Mouse (Mus musculus) hindbrain, embryonic 10.5 days (tissue): ENCODE results near the gene Mast1. TPM values are rescaled to one million over a fixed set of nuclear protein-coding genes. Genes with fewer than 3 reads are reported as not detected.

Experiments
- DNase-seq: peaks from one replicate; pipeline ENCODE4 v3.0.0-alpha.2; 2017; ENCODE audit warnings: low spot score
- H3K27ac ChIP-seq: fragments of 300-500 bp; sonication (generic); 2 replicates; pipeline ENCODE4 v1.5.1; 2016; ENCODE audit warnings: mild to moderate bottlenecking, moderate library complexity
- H3K27me3 ChIP-seq: fragments of 300-500 bp; sonication (generic); 2 replicates; pipeline ENCODE4 v1.6.1; 2016; ENCODE audit warnings: mild to moderate bottlenecking; ENCODE audit not compliant: poor library complexity, insufficient read depth, severe bottlenecking
- H3K36me3 ChIP-seq: fragments of 300-500 bp; sonication (generic); 2 replicates; pipeline ENCODE4 v1.6.1; 2016; ENCODE audit warnings: mild to moderate bottlenecking, moderate library complexity
- H3K4me1 ChIP-seq: fragments of 300-500 bp; sonication (generic); replicated peaks from 2 replicates; pipeline ENCODE4 v1.6.1; 2016; ENCODE audit warnings: mild to moderate bottlenecking
- H3K4me3 ChIP-seq: fragments of 300-500 bp; sonication (generic); 2 replicates; pipeline ENCODE4 v1.5.1; 2016; ENCODE audit warnings: mild to moderate bottlenecking, moderate library complexity
- H3K9me3 ChIP-seq: fragments of 300-500 bp; sonication (generic); 2 replicates; pipeline ENCODE4 v1.6.1; 2016; ENCODE audit warnings: mild to moderate bottlenecking, moderate library complexity
- WGBS: fragments of 180-500 bp; shearing (Covaris S2); methylation state at CpG from one replicate; pipeline ENCODE4 v1.1.7; 2016; 5-methylcytosine and 5-hydroxymethylcytosine counted together
- polyA plus RNA-seq: library from polyadenylated mRNA; unstranded; fragments of >200 nt; fragmentation: Nextera tagmentation; extraction: Ambion mirVana; gene quantifications from 2 replicates; pipeline ENCODE4 v1.2.1, GENCODE M21; 2016

The Mast1 gene
- polyA plus RNA-seq, 1 experiment from 2014 or later = 12.7 TPM

DNA sequence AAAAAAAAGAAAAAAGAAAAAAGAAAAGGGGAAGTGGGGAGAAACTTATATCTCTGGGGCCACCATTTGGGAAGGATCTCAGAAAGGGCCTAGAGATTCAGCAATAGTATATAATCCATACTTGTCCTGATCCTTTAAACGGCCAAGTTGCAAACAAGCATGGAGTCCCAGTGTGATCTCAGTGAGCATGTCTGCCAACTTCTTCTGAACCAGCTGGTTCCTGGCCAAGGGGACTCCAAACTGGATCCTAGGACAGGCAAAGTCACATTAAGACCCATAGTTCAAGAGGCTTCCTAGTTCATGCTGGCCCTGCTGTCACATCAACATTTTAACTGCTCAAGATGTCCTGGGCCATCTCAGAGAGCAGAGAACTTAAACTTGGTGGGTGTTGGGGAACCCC lies 48.0 kb downstream of the Mast1 start:
- peaks cover 68% of the 10 kb centered on the region for H3K36me3 ChIP-seq
- H3K4me3 ChIP-seq = no peak overlapping the region
- H3K4me1 ChIP-seq = peaks cover 21% of the 10 kb centered on the region
- no peaks in the 10 kb centered on the region for H3K9me3 ChIP-seq
- DNase-seq = no peak
- H3K27ac ChIP-seq = no peak overlapping the region
- 96% methylated on average over 1 of the region's 1 CpGs for WGBS
- no peaks in the 10 kb centered on the region for H3K27me3 ChIP-seq

DNA sequence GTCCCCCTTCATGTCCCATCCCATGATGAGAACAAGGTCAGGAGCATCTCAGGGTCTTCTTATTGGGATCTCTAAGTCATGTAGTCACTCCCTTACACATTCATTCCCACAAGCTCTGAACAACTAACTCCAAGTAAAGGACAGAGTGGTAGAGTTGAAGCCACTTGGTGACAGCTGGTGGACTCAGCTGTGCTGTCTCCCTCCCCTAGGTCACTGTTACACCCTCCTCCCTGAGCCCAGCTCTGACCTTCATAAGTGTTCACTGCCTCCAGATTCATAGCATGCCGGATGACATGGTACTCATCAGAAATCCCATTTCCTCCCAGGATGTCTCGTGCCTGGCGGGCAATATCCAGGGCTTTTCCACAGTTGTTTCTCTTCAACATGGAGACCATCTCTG lies 48.9 kb downstream of the Mast1 start:
- H3K9me3 ChIP-seq = no peaks in the 10 kb centered on the region
- peaks cover 13% of the 10 kb centered on the region for H3K4me1 ChIP-seq
- no peaks in the 10 kb centered on the region for H3K27me3 ChIP-seq
- 92% methylated on average over 3 of the region's 3 CpGs for WGBS
- no peak for DNase-seq
- H3K4me3 ChIP-seq = no peak overlapping the region
- H3K36me3 ChIP-seq = peaks cover 68% of the 10 kb centered on the region
- no peak overlapping the region for H3K27ac ChIP-seq

DNA sequence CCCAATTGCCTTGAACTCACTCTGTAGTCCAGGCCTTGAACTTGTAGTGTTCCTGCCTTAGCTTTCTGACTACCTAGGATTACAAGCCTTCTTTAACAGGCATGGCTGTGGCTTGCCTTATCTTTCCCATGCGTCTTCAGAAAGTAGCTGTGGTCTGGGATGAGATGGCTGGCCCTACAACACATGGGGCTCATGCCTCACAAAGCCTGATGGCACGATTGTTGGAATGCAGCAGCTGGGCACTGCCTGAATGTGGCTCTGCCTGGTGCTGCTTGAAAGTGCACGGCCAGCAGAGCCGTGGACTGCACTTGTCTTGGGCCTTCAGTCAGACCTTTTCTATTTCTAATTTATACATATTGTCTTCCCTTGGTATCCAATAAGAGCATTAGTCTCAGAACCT lies 52.4 kb downstream of the Mast1 start:
- 87% methylated on average over 4 of the region's 4 CpGs for WGBS
- Histone ChIP-seq H3K4me1 (no peaks in the 10 kb centered on the region), H3K27ac (no peak overlapping the region), H3K36me3 (peaks cover 48% of the 10 kb centered on the region), H3K27me3 (no peaks in the 10 kb centered on the region), H3K9me3 (no peaks in the 10 kb centered on the region), H3K4me3 (no peak overlapping the region)
- DNase-seq = no peak

DNA sequence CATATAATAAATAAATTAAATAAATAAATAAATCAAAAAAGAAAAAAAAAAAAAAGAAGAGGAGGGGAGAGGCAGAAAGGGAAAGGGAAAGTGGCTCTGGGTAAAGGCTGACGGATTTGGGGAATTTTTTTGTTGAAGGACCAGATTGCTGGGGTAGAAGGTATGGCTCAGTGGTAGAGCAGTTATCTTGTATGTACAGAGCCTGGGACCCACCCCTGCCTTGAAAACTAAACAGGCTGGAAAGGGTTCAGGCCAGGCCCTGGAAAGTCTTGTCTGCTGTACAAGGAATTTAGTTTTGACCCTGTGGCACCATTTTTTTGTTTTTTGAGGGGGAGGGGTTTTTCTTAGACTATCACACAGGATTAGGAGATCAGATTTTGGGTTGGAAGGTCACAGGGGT lies 58.2 kb downstream of the Mast1 start:
- DNase-seq = no peak
- 89% methylated on average over 1 of the region's 1 CpGs for WGBS
- H3K4me1 ChIP-seq = no peaks in the 10 kb centered on the region
- H3K27ac ChIP-seq = no peak overlapping the region
- no peaks in the 10 kb centered on the region for H3K9me3 ChIP-seq
- 0 out of 2 replicates have a peak, but pooled peaks cover under 1% of the 10 kb centered on the region for H3K27me3 ChIP-seq
- no peak overlapping the region for H3K4me3 ChIP-seq
- H3K36me3 ChIP-seq = no peaks in the 10 kb centered on the region

DNA sequence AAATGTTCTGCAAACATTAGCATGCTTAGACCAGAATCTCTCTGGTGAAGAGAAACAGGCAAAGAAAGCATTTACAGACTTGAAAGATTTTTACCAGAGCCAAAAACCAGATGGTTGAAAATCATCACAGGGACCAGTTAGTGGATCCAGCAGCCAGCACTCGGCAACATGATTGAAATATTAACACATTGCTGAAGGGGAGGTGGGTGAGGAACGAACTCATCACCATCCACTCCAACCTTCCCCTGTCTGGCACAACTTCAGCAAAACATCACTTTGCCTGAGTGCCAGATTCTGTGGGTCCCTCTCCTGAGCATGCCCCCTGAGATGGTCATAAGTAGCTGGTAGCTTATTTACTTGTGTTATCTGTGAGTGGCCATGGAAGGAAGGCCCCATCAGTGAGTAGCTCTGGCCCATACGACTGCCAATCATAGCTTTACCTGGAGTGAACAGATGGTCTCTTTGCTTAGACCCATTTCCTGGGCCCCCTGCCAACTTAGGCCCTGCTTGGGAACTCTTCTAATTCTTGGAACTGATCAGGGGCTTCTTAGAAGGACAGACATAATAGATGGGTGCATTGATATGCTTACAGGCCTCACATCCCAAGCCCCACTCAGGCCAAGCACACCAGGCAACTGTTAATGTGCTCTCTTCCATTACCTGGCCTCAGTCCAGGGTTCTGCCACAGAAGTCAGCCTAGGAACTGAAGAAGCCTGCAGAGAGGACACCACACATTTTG lies 59.7 kb downstream of the Mast1 start:
- WGBS = 90% methylated on average over 3 of the region's 3 CpGs
- no peaks in the 10 kb centered on the region for H3K36me3 ChIP-seq
- DNase-seq = no peak

DNA sequence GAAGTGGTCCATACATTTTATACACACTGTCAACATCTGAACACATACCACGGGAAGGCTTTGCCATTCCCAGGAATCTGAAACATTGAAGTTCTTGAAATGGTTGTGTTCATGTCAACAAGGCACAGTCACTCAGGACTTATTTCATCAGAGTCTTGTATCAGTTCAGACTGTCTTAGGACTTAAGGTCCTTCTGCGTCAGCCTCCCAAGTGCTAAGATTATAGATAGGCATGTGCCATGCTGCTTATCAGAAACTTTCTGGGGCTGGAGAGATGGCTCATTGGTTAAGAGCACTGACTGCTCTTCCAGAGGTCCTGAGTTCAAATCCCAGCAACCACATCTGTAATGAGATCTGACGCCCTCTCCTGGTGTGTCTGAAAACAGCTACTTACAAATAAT lies 62.8 kb downstream of the Mast1 start:
- no peaks in the 10 kb centered on the region for H3K9me3 ChIP-seq
- H3K36me3 ChIP-seq = peaks cover 5% of the 10 kb centered on the region
- WGBS = 91% methylated on average over 3 of the region's 3 CpGs
- peaks cover 23% of the 10 kb centered on the region for H3K27me3 ChIP-seq
- peaks cover 15% of the 10 kb centered on the region for H3K4me1 ChIP-seq
- no peak overlapping the region for H3K4me3 ChIP-seq
- DNase-seq = no peak
- H3K27ac ChIP-seq = no peak overlapping the region

More for the DNA sequence above, 59.7 kb downstream of the Mast1 start:
- Histone ChIP-seq H3K9me3 (no peaks in the 10 kb centered on the region), H3K4me3 (no peak overlapping the region), H3K27ac (no peak overlapping the region), H3K4me1 (peaks cover 6% of the 10 kb centered on the region), H3K27me3 (peaks cover 15% of the 10 kb centered on the region)

DNA sequence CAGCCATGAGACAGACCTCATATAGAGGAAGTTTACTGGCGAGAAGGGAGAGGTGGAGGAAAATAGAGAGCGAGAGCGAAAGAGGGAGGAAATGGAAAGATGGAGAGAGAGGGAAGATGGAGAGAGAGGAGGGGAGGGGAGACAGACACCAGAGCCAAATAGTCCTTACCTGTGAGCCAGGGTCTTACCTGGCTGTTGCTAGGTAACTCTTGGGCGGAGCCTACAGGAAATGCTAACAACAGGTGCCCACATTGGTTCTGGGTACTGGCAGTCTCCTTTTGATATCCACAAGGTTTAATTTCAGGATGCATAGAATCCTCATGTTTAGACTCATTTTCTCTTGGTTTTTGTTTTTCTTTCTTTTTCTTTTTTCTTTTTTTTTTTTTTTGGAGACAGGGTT lies 64.1 kb downstream of the Mast1 start:
- H3K27ac ChIP-seq = peak overlapping the region; percentile 81; the same call in 1 of the 2 replicates
- 68% methylated on average over 4 of the region's 4 CpGs for WGBS

DNA sequence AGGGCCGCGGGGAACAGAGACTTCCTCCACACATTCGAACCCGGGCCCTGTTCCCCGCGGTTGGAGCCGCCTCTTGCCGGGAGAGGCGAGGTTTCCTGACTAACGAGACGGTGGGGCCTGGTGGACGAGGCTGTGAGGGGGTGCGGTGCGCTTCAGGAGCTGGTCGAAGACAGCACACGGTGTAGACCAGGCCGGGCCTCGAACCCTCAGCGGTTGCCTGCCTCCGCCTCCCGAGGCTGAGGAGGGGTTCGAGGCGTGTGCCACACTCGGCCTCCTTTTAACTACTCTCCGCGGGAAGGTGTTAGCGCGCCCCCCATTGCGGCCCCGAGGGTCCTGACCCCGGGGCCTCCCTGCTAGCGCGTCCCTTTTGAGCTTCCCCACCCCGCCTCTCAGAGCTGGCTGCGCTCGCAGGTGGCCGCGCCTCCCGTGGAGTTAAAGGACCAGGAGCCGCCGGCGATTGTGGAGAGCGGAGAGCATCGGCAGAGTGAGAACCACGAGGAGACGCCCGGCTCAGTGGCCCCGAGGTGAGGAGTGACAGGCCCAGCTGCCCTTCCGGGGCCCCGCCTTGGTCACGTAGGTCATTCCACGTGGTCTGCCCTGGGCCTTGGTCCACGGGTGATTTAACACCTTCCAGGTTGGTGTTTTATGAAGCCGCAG lies 64.7 kb downstream of the Mast1 start:
- peaks cover 23% of the 10 kb centered on the region for H3K27me3 ChIP-seq
- DNase-seq = peak; percentile 35

More for the DNA sequence above, 64.1 kb downstream of the Mast1 start:
- H3K4me3 ChIP-seq = peak overlapping the region; percentile 55
- peaks cover 23% of the 10 kb centered on the region for H3K27me3 ChIP-seq
- H3K36me3 ChIP-seq = peaks cover 18% of the 10 kb centered on the region
- no peak for DNase-seq
- H3K4me1 ChIP-seq = peaks cover 15% of the 10 kb centered on the region
- H3K9me3 ChIP-seq = no peaks in the 10 kb centered on the region

DNA sequence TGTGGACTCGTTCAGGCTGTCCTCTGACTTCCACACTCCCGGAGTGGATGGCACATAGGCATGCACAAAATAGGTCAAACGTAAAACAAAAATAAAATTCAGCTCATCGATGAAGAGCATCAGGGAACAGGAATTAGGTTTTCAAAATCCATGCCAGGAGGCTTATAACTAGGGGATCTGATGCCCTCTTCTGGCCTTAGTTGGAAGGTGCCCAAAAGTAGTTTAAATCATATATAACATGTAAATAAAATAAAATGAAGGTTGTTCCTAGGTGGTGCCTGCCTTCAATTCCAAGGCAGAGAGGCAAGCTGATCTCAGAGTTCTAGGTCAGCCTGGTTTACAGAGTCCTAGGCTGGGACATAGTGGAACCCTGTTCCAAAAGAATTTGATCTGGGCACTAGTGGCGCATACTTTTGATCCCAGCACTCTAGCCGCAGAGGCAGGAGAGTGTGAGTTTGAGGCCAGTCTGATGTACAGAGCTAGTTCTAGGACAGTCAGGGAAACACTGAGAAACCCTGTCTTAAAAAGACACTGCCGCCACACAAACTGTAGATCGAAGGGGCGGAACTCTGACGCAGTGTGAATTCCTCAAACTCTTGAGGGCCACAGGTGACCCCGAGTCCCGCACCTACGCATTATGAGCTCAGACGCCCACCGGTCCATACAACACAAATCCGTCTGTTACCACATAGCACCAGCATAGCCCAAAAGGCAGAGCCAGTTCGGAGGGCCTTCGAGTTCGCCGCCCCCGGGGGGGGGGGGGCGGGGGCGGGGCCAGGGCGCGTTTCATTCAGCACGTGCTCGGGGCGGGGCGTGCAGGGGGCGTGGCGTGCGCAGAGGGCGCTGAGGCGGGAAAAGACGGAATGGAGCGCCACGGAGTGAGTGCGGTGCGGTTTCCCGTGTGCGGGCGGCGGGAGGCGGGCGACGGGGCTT lies 65.5 kb downstream of the Mast1 start, which contains the start of gene Syce2:
Syce2 (plus strand) TSS at position 736 of the 933 bp plus-strand sequence.
- DNase-seq = peak; percentile 72
- peaks cover 23% of the 10 kb centered on the region for H3K27me3 ChIP-seq
- H3K4me1 ChIP-seq = peaks cover 15% of the 10 kb centered on the region
- H3K27ac ChIP-seq = peak within 1 kb of the TSS; percentile 81
- WGBS = 15% methylated on average over 46 of the region's 46 CpGs
- H3K9me3 ChIP-seq = no peaks in the 10 kb centered on the region
- H3K4me3 ChIP-seq = peak within 1 kb of the TSS; percentile 55
- H3K36me3 ChIP-seq = peaks cover 32% of the 10 kb centered on the region

More for the DNA sequence above, 64.7 kb downstream of the Mast1 start:
- Histone ChIP-seq H3K9me3 (no peaks in the 10 kb centered on the region), H3K4me1 (peaks cover 15% of the 10 kb centered on the region), H3K27ac (peak overlapping the region; percentile 81), H3K4me3 (peak overlapping the region; percentile 55), H3K36me3 (peaks cover 24% of the 10 kb centered on the region)
- 2% methylated on average over 54 of the region's 54 CpGs for WGBS

Other genes starting within 250 kb of the Mast1 start
- gene Nacc1, start 249.5 kb downstream of the Mast1 start, polyA plus RNA-seq = 25.2 and 28.9 TPM in 2 replicates
- gene Lyl1, start 235.9 kb downstream of the Mast1 start, polyA plus RNA-seq = 5.6 and 6.5 TPM in 2 replicates
- gene G430095P16Rik, start 214.4 kb downstream of the Mast1 start, polyA plus RNA-seq = 0.54 and 1.9 TPM in 2 replicates
- 0.07 and 0.29 TPM in 2 replicates for gene Nfix, start 137.0 kb downstream of the Mast1 start, polyA plus RNA-seq
- 3.8 and 5.5 TPM in 2 replicates for gene Dand5, start 114.5 kb downstream of the Mast1 start, polyA plus RNA-seq
- 43.7 and 45.8 TPM in 2 replicates for gene Gadd45gip1, start 105.8 kb downstream of the Mast1 start, polyA plus RNA-seq
- 115 TPM in 2 replicates for gene Rad23a, start 96.7 kb downstream of the Mast1 start, polyA plus RNA-seq
- gene Calr, start 90.4 kb downstream of the Mast1 start, polyA plus RNA-seq = 783 and 812 TPM in 2 replicates
- gene Farsa, start 80.4 kb downstream of the Mast1 start, polyA plus RNA-seq = 129 and 134 TPM in 2 replicates
- 61.5 and 67.1 TPM in 2 replicates for gene Syce2, start 65.2 kb downstream of the Mast1 start, polyA plus RNA-seq
- gene Gcdh, start 43.4 kb downstream of the Mast1 start, polyA plus RNA-seq = 35.5 and 43.4 TPM in 2 replicates
- gene Klf1, start 35.4 kb downstream of the Mast1 start, polyA plus RNA-seq = 18.2 and 21.5 TPM in 2 replicates
- gene Dnase2a, start 28.8 kb downstream of the Mast1 start, polyA plus RNA-seq = 5.8 and 6.6 TPM in 2 replicates
- gene Rtbdn, start 9.6 kb upstream of the Mast1 start, polyA plus RNA-seq = 0.55 and 0.88 TPM in 2 replicates
- not detected in 2 replicates for gene Gm49661, start 32.1 kb upstream of the Mast1 start, polyA plus RNA-seq
- 1,241 and 1,456 TPM in 2 replicates for gene Prdx2, start 32.2 kb upstream of the Mast1 start, polyA plus RNA-seq
- 137 and 146 TPM in 2 replicates for gene Rnaseh2a, start 32.4 kb upstream of the Mast1 start, polyA plus RNA-seq
- 6.5 and 8.7 TPM in 2 replicates for gene Junb, start 41.4 kb upstream of the Mast1 start, polyA plus RNA-seq
- 14.5 and 16.8 TPM in 2 replicates for gene Hook2, start 53.2 kb upstream of the Mast1 start, polyA plus RNA-seq
- gene Best2, start 77.2 kb upstream of the Mast1 start, polyA plus RNA-seq = not detected in 2 replicates
- gene Asna1, start 87.9 kb upstream of the Mast1 start, polyA plus RNA-seq = 162 and 176 TPM in 2 replicates
- 149 and 164 TPM in 2 replicates for gene Trir, start 89.5 kb upstream of the Mast1 start, polyA plus RNA-seq
- 27.4 and 28.4 TPM in 2 replicates for gene Tnpo2, start 99.6 kb upstream of the Mast1 start, polyA plus RNA-seq
- 28.0 and 33.4 TPM in 2 replicates for gene Fbxw9, start 122.7 kb upstream of the Mast1 start, polyA plus RNA-seq
- 0.86 and 1.0 TPM in 2 replicates for gene Gm5741, start 130.6 kb upstream of the Mast1 start, polyA plus RNA-seq
- gene Dhps, start 134.4 kb upstream of the Mast1 start, polyA plus RNA-seq = 73.7 and 75.2 TPM in 2 replicates
- gene Wdr83os, start 143.4 kb upstream of the Mast1 start, polyA plus RNA-seq = 134 and 136 TPM in 2 replicates
- gene Wdr83, start 143.9 kb upstream of the Mast1 start, polyA plus RNA-seq = 63.4 TPM in 2 replicates
- gene Man2b1, start 145.9 kb upstream of the Mast1 start, polyA plus RNA-seq = 19.8 and 23.1 TPM in 2 replicates
- 0.81 and 1.7 TPM in 2 replicates for gene Zfp791, start 185.7 kb upstream of the Mast1 start, polyA plus RNA-seq
- gene Cks1brt, start 214.6 kb upstream of the Mast1 start, polyA plus RNA-seq = not detected in 2 replicates